Mouse (Mus musculus) C2C12 (cell line): Measurements from ENCODE around the gene Nup107. TPM values are rescaled to one million over a fixed set of nuclear protein-coding genes. Genes with fewer than 3 reads are reported as not detected.

ENCODE experiments used
- H3K27me3 ChIP-seq: one replicate; pipeline ENCODE4 v1.6.1; 2011; ENCODE audit not compliant: control insufficient read depth, insufficient read depth, insufficient read length
- H3K36me3 ChIP-seq: one replicate; pipeline ENCODE4 v1.6.1; 2011; ENCODE audit not compliant: control insufficient read depth, insufficient read depth
- H3K4me3 ChIP-seq: one replicate; pipeline ENCODE4 v1.5.1; 2011; ENCODE audit warnings: mild to moderate bottlenecking, control low read depth; ENCODE audit not compliant: poor library complexity, insufficient read depth, severe bottlenecking
- H3K79me2 ChIP-seq: one replicate; pipeline ENCODE4 v1.6.1; 2011; ENCODE audit not compliant: control insufficient read depth, insufficient read depth
- H3K79me3 ChIP-seq: one replicate; pipeline ENCODE4 v1.6.1; 2011; ENCODE audit warnings: low read depth, control low read depth
- H3ac ChIP-seq: one replicate; pipeline ENCODE3; 2011; ENCODE audit warnings: low read depth; ENCODE audit not compliant: control insufficient read depth, insufficient read length
- CEBPB ChIP-seq: IDR thresholded peaks from one replicate; pipeline ENCODE4 v1.6.1; 2011; ENCODE audit warnings: low read depth, mild to moderate bottlenecking, control low read depth, moderate library complexity
- CTCF ChIP-seq: IDR thresholded peaks from one replicate; pipeline ENCODE4 v1.5.1; 2011; ENCODE audit not compliant: control insufficient read depth, insufficient read depth, insufficient read length
- FOSL1 ChIP-seq: IDR thresholded peaks from one replicate; pipeline ENCODE4 v1.8.0; 2011; ENCODE audit warnings: mild to moderate bottlenecking, low read length; ENCODE audit not compliant: poor library complexity, insufficient read depth, severe bottlenecking
- MAX ChIP-seq: IDR thresholded peaks from one replicate; pipeline ENCODE4 v1.6.1; 2011; ENCODE audit warnings: mild to moderate bottlenecking, control low read depth
- MYOD1 ChIP-seq: IDR thresholded peaks from one replicate; pipeline ENCODE4 v1.6.1; 2011; ENCODE audit warnings: low read depth; ENCODE audit not compliant: control insufficient read depth, insufficient read length
- MYOG ChIP-seq: IDR thresholded peaks from one replicate; pipeline ENCODE4 v1.6.1; 2011; ENCODE audit not compliant: control insufficient read depth, insufficient read length; ENCODE audit errors: extremely low read depth
- USF1 ChIP-seq: IDR thresholded peaks from one replicate; pipeline ENCODE4 v1.6.1; 2011; ENCODE audit warnings: low read depth, mild to moderate bottlenecking, control low read depth, moderate library complexity
- polyA plus RNA-seq: library from polyadenylated mRNA; unstranded; fragments of >200 nt; fragmentation: generic; extraction: Trizol; gene quantifications from one replicate; pipeline ENCODE4 v1.2.1, GENCODE M21; 2012; ENCODE audit warnings: missing spikeins

Nup107 gene
- polyA plus RNA-seq, 1 experiment: 41.2 TPM

DNA sequence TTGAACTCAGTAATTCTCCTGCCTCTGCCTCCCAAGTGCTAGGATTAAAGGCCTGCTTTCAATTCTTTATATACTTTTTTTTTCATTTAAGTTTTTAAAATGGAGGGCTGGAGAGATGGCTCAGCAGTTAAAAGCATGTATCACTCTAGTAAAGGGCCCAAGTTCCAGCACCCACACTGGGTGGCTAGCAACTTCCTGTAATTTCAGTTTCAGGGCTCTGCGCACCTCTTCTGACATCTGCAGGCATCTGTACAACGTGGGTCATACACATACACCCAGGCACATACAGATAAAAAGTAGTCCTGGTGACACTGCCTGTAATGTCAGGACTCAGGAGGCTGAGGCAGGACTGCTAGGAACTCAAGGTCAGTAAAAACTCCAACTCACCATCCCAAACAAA lies 43.8 kb upstream of the Nup107 start:
- H3K36me3 ChIP-seq: peaks cover 12% of the 10 kb centered on the region
- H3K79me2 ChIP-seq: peaks cover 100% of the 10 kb centered on the region
- H3K27me3 ChIP-seq: no peaks in the 10 kb centered on the region
- H3ac ChIP-seq: no peak overlapping the region
- TF ChIP-seq MYOD1 (no peak), USF1 (no peak), MAX (no peak), MYOG (no peak), FOSL1 (no peak), CTCF (no peak), CEBPB (no peak)
- no peak overlapping the region for H3K4me3 ChIP-seq
- peaks cover 100% of the 10 kb centered on the region for H3K79me3 ChIP-seq

DNA sequence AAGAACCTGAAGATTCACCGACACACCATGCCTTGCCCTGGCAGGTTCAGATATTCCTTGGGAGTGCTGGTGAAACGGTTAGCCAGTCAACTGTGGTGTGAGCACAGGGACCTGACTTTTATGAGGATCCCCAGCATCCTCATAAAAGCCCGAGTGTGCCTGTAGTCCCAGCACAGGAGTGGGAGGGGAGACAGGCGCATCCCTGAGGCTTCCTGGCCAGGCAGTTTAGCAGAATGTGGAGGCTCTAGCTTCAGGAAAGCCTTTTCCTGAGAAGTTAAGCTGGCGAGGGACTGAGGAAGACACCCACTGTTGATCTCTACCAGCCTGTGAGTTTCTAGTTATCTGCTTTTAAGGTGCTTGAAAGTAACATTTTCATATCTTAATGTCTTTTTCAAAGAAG lies 42.9 kb upstream of the Nup107 start:
- no peak for TF ChIP-seq FOSL1
- TF ChIP-seq CEBPB: no peak
- TF ChIP-seq MYOG: no peak
- no peak for TF ChIP-seq USF1
- no peak for TF ChIP-seq MAX
- no peak for TF ChIP-seq MYOD1
- no peak for TF ChIP-seq CTCF
- no peak overlapping the region for H3ac ChIP-seq
- peaks cover 100% of the 10 kb centered on the region for H3K79me2 ChIP-seq

DNA sequence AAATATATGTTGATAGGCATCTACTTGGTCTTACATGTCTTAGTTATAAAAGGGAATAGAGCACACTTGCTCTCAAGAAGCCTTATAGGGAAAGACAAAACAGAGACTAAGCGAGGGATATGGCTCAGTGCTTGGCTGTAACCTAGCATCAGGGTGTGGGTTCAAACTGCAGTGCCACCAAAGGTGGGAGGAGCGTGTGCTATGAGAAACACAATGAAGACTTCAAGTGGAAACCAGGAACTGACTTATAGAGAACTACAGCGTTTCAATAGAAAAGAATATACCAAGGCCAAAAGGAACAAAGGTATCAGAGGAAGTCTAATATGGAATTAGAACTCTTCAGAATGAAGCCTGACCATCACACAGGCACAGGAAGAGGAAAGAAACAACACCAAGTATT lies 38.3 kb upstream of the Nup107 start:
- Histone ChIP-seq H3ac (no peak overlapping the region), H3K4me3 (no peak overlapping the region), H3K27me3 (no peaks in the 10 kb centered on the region), H3K79me2 (peaks cover 100% of the 10 kb centered on the region), H3K36me3 (peaks cover 4% of the 10 kb centered on the region), H3K79me3 (peaks cover 100% of the 10 kb centered on the region)
- no peak for TF ChIP-seq CEBPB
- TF ChIP-seq MYOG: no peak
- TF ChIP-seq FOSL1: no peak
- TF ChIP-seq USF1: no peak
- TF ChIP-seq MAX: no peak
- no peak for TF ChIP-seq CTCF
- TF ChIP-seq MYOD1: no peak

More for the DNA sequence above, 42.9 kb upstream of the Nup107 start:
- Histone ChIP-seq H3K36me3 (peaks cover 7% of the 10 kb centered on the region), H3K4me3 (no peak overlapping the region), H3K79me3 (peaks cover 100% of the 10 kb centered on the region), H3K27me3 (no peaks in the 10 kb centered on the region)

DNA sequence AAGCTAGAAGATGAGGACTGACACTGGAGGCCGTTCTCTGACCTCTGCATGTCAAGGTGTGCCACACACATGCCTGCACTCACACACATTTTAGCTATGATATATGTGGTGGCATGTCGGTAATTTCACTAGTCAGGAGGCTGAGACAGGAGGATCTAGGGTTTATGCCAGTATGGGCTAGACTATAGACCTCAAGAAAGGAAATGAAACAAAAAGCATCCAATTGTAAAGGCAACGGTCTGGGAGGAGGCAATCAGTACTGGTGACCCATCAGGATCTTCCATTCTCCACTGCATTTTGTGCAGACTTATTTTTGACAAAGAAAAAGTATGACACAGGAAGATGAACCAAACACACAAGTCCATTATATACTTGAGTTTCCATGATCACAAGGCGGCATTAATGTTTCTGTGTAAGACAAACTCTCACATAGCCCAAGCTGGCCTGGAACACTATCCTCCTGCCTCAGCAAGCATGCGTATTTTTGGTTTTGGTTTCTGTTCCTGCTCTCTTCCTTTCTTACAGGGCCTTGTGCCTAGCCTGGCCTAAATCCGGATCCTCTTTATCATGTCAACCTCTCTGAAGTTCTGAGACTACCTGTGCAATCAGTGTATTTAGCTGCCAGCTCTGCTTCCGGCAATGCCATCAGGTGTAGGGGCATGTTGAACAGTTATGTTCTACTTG lies 37.1 kb upstream of the Nup107 start:
- H3K36me3 ChIP-seq: peaks cover 2% of the 10 kb centered on the region
- peaks cover 100% of the 10 kb centered on the region for H3K79me2 ChIP-seq
- no peak overlapping the region for H3ac ChIP-seq
- no peak overlapping the region for H3K4me3 ChIP-seq
- TF ChIP-seq MAX (no peak), CTCF (no peak), CEBPB (no peak), USF1 (no peak), FOSL1 (no peak), MYOG (no peak)
- H3K27me3 ChIP-seq: no peaks in the 10 kb centered on the region
- H3K79me3 ChIP-seq: peaks cover 100% of the 10 kb centered on the region

DNA sequence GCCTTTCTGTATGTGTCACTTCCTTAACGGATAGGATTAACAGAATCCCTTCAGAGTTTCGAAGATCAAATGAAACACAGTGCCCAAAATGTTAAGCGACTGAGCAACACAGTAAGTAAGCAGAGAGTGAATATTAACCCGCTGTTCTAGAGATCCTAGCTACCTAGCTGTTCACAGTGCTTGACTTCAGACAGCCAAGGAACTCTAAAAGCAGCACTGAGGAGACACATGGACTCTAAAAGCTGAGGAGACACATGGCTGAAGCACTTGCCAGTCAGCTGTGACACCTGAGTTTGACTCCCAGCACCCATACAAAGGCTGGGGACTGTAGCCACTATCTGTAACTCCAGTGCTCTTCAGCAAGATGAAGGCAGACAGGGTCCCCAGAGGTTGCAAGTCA lies 36.5 kb upstream of the Nup107 start:
- peaks cover 99% of the 10 kb centered on the region for H3K79me3 ChIP-seq
- TF ChIP-seq FOSL1 (no peak), CTCF (no peak), USF1 (no peak), CEBPB (no peak), MYOG (no peak), MYOD1 (no peak), MAX (no peak)
- H3K4me3 ChIP-seq: no peak overlapping the region
- peaks cover 100% of the 10 kb centered on the region for H3K79me2 ChIP-seq
- no peak overlapping the region for H3ac ChIP-seq
- H3K27me3 ChIP-seq: no peaks in the 10 kb centered on the region
- H3K36me3 ChIP-seq: peaks cover 8% of the 10 kb centered on the region
